Mouse (Mus musculus): ENCODE measurements around the gene Scgb3a1.

The Scgb3a1 gene

DNA sequence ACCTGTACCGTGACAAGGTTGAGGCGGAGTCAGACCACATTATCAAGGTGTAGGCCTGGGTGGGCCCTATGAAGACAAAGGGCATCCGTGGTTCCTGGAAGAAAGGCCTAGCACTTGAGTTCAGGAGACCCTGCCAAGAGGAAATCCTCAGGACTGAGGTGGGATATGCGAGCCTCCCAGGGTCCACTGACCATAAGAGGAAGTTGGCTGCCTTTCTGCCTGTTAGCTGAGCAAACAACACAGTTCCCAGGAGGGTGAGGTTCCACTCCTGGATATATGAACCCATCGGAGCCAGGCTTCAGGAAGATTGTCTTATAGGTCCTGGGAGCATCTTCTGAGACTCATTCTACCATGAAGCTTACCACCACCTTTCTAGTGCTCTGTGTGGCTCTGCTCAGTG, at the start of gene Scgb3a1:
Gene Scgb3a1, plus strand, starts transcription at position 301 of the 400 bp plus-strand sequence.
- no peak for DNase-seq (ENCODE audit: low read depth, low spot score)

DNA sequence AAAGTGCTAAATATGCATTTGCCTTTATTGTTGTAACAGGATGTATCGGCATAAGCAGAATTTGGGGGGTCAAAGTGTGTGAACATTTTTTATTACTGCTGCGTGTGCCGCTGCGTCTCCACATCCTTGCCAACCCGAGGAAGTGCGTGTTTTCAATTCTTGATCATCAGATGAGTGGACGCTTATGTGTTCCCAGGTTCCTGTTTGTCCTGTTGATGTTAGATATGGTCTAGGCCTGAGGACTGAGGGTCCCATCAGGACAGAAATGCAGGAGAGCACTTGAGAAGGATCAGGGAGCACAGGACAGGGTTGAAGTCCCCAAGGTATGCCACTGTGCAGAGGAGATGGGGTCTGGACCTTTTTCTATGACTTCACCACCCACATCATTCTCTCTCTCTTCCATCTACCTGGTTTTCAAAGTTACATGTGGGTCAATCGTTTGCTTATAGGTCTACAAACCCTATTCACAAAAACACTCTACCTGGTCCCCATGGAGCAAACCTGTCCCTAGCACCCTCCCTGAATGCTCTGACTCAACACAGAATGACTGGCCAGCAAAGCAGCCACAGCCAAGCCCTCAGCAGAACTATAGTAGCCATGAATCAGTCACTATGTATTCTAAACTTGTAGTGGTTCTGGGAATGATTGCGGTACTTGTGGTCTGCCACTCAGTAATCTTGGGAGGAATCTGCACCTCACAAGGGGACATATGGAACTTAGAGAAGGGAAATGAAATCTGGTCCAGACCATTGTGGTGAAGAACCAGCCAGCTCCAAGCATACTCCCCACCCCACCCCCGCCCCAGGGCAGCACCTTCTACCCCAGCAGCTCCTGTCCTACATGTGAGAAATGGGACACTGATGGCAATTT, 47.3 kb upstream of the Scgb3a1 start:
- DNase-seq (ENCODE audit: low read depth, low spot score) = no peak

DNA sequence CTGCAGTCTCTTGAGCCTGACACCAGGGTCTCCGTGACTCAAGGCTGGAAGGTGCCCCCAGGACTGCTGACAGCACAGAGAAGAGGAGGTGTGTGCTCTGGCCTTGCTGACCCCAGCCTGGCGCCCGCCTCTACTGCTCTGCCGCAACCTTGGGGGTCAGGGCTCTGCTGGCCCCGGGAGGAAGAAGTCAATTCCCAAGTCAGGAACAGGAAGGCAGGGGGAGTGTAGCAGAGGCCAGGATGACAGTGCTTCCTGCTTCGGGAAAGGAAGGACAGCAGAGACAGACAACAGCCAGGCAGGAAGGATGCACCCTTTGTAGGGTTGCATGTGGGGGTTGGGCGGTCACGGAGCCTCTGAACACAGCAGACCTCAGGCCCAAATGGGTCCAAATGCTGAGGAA, 44.9 kb upstream of the Scgb3a1 start:
- DNase-seq (ENCODE audit: low read depth, low spot score) = no peak

DNA sequence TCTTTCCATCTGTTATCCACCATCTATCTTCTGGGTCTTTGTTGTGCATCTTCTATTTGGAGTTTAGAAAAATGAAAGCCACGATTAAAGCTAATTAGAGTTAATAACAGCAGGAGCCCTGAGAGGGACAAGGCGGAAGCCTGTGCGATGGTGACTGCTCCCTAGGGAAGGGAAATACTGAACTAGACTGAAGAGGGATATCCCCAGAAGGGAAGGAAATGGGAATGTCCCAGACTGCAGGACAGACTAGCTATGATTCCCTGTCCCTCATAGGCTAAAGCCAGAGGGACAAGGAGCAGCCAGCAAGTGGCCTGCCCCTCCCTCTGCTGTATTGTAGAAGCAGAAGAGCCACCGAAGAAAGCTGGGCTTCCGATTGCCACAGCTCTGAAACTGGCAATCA, 41.5 kb upstream of the Scgb3a1 start:
- DNase-seq (ENCODE audit: low read depth, low spot score) = no peak

DNA sequence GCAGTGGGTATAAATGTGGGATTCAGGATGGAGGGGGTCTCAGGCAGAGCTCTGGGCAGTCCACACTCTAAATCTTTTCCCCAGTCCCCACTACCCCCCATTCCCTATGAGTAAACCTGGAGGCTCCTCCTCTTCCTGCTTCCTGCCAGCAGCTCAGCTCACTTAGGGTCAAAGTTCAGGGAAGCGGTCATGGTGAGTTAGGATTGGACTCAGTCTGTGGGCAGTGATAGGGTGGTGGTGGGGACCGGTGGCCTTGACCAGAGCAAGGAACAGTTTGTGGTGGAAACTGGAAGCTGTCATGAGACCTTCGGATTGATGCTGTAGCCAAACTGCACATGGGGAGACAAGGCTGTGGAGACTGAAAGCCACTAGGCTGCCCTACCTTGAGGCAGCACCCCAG, 39.3 kb upstream of the Scgb3a1 start:
- DNase-seq (ENCODE audit: low read depth, low spot score) = no peak

DNA sequence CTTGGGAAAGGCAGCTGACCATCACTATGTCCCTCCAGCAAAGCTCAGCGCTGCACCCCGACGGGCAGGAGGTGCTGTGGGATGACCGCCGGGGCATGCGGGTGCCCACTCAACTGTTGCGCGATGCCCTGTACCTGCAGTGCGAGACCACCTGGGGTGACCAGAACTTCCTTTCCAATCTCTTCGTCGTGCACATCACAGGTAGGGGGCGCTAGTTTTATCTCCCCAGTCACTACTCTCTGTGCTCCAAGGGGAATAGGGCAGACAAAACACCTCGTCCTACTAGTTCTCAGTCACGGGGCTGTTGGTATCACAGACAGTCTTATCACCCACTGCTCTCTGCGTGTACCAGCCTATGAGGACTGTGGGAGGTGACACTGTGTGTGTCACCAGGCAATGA, 37.5 kb upstream of the Scgb3a1 start:
- DNase-seq (ENCODE audit: low read depth, low spot score) = no peak

DNA sequence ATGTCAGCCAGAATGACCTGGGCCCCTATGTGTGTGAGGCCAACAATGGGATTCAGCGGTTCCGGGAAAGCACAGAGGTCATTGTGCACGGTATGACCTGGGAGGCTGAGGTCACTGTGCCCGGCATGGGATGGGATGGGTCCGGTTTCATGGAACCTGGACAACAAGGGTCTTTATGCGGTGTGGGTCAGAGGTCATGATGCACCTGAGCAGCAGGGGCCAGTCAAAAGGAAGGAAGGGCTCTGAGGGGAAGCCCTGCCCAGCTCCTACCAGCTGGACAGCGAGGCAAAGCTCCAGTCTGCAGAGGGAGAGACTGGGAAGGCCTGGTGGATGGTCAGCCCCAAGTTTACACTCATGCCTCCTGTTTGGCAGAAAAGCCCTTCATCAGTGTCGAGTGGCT, 36.7 kb upstream of the Scgb3a1 start:
- no peak for DNase-seq (ENCODE audit: low read depth, low spot score)

DNA sequence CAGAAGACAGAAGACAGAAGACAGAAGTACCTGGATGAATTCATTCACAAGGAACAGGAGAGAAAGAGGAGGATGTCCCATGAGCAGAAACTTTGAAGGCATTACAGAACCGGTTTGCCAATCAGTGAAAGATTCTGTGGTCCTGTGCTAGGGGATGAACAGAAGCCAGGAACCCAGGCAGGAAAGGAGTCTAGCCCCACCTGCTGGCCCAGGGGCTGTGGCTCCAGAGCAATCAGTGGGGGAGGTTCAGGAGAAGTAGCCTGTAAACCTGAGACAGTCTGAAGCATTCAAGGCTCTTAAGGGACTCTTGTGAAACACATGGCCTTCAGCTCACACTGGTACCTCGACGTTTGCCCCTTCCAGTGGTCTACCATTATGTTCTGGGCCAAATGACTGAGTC, 32.3 kb upstream of the Scgb3a1 start:
- no peak for DNase-seq (ENCODE audit: low read depth, low spot score)

DNA sequence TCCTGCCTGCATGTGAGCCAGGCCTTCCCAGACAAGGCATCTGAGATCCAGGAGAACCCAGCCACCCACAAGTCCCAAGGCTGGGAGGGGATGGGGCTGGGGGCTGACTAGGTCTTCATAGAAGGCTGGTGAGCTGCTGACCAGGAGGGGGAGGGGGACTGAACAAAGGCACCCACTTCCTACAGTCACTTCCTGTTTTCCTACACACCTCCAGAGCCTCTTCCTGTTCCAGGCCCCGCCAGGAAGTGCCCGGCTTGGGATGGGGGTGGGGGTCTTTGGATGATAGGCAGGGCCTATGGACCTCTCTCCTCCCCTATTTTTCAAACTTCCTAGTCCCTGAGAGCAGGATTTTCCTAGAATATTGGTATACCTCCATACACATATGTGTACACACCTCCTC, 31.2 kb upstream of the Scgb3a1 start:
- DNase-seq (ENCODE audit: low read depth, low spot score) = no peak

DNA sequence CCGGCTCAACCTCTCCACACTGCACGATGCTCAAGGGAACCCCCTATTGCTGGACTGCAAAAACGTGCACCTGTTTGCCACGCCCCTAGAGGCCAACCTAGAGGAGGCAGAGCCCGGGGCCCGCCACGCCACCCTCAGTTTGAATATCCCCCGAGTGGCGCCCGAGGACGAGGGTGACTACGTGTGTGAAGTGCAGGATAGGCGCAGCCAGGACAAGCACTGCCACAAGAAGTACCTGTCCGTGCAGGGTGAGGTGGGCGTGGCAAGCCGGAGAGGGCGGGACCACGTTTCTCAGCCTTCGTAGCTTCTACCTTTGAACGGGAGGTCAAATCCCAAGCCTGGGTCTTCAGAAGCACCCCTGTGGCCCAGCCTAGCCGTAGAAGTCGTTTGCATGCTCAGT, 29.3 kb upstream of the Scgb3a1 start:
- DNase-seq (ENCODE audit: low read depth, low spot score) = no peak

DNA sequence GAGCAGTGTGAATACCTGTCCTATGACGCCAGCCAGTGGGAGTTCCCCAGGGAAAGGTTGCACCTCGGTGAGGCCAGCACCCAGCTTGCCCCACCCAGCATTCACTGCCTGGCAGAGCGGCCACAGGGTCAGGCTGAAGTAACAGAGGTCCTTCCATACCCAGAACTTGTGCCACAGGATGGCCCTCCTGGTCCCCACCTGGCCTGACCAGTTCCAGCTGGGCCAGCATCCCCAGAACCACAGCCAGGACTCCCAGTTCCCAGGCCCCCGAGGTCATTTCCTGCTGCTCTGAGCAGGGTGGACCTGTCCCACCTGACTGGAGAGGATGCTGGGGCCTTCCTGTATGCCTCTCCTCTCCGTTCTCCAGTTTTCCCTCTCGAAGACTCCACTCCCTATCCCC, 27.7 kb upstream of the Scgb3a1 start:
- DNase-seq (ENCODE audit: low read depth, low spot score) = no peak

DNA sequence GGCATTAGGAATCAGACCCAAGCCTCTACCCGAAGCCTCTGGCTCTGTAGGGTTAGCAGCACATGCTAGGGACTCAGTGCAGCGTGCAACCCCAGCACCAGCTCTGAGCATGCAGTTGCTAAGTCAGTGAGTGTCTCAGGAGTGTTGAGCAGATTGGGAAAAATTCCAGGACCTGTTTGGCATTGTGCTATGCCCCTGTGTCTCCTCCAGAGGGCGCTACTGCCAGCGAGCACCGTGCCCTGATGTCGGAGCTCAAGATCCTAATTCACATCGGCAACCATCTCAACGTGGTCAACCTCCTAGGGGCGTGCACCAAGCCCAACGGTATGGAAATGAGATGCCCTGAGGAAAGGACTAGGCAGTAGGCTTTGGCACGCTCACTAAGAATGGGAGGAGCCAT, 27.0 kb upstream of the Scgb3a1 start:
- DNase-seq (ENCODE audit: low read depth, low spot score) = peak; percentile 35

DNA sequence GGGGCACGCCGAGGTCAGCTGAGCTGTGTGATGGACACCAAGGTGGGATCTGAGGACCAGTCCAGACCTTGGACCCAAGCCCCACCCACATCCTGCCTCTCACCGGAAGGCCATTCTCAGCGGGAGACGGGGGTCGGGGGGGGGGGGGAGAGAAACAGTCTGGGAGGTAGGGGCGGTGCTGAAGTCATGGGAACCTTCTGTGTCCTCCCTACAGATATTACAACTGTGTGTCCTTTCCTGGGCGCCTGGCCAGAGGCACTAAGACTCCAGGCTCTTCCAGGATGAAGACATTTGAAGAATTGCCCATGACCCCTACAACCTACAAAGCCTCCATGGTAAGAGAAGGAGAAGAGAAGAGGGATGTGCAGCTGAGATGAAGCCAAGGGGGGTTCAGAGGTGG, 17.7 kb upstream of the Scgb3a1 start:
- DNase-seq (ENCODE audit: low read depth, low spot score) = no peak

DNA sequence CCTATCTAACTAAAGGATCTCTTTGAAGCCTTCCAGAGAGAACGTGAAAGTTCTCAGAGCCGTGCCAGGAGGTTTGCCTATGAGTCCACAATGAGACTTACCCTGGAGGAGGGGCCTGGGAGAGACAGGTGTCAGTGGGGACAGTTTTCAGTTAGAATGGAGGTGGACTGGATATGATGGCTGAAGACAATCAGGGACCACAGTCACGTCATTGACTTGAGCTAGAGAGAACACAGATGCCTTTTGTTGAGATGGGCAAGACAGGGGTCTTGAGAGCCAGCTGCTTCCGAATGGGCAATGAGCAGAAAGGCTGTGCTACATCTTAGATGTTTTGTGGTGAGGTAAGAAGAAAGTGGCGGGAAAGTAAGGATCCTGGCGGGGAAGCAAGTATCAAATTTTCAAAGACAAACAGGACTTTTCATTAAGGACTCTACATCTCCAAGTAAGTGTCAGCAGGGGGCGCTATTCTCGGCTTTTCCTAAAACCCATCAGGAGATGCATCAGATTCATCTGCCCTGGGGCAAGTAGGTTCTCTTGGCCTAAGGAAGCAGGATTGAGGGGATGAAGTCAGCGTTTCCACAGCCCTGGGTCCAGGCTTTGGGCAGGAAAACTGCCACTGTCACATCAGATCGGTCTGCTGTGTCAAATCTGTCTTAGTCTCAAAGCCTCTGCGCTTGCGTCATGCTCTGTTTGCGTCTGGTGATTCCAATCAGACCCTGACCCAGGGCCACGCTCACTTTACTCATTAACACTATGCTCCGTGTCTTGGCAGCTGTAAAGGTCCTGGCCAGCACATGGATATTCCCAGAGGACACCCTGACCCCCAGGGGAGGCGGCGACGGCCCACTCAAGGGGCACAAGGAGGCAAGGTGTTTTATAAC, 13.1 kb upstream of the Scgb3a1 start:
- DNase-seq (ENCODE audit: low read depth, low spot score) = peak; percentile 52

DNA sequence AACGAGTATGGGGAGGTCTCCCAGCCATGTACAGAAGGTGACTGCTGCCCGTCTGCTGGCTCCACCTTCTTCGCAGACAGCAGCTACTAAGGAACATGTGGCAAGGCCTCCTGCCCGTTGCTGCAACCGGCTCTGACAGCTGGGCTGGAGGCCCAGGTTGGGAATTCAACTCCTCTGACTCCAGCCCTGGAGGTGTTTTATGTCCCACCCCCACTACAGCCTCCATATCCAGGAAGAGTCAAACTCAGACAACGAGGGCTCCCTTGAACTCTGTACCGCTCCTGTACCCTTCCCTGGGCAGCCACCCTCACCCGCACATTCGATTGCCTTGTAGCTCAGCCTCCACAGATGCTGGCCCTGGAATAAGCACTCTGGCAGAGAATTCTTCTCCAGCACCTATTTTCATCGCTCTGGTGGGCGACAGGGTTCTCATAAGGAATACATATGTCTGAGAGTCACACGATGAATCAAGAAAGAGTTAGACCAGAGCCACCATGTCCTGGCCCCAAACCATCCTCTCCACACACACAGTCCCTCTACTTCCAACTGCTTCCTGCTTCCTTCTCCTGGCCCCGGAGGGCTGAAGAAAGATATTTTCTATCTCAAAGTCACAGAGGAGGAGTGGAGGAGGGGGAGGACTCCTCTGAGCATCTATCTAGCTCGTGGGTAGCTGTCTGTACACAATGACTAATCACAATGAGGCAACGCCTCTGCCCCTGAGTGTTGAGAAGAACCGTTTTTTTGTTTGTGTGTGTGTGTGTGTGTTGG, 12.2 kb upstream of the Scgb3a1 start:
- DNase-seq (ENCODE audit: low read depth, low spot score) = no peak

DNA sequence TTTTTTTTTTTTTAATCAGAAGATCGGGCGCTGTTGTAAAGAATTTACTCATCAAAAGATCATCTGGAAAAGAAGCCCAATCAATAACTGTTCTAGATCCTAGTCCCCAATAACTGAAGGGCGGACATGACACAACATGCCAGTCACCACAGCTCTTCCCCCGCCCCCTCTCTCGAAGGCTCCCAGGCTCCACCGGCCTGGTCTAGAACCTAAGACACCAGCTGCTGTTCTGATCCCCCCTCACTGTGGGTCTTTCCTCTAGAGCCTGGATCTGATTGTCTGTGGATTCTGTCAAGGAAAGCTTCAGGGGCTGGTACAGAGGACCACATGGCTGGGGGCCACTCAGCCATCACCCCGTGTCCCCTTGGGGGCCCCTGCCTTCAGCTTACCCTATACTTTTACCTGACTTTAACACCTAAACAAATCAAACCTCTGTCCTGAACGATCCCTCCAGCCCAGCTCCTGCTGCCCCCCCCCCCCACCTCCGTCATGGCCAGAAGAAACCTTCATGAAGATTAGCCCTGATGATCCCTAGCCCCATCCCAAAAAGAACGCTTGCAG, 11.6 kb upstream of the Scgb3a1 start:
- no peak for DNase-seq (ENCODE audit: low read depth, low spot score)

DNA sequence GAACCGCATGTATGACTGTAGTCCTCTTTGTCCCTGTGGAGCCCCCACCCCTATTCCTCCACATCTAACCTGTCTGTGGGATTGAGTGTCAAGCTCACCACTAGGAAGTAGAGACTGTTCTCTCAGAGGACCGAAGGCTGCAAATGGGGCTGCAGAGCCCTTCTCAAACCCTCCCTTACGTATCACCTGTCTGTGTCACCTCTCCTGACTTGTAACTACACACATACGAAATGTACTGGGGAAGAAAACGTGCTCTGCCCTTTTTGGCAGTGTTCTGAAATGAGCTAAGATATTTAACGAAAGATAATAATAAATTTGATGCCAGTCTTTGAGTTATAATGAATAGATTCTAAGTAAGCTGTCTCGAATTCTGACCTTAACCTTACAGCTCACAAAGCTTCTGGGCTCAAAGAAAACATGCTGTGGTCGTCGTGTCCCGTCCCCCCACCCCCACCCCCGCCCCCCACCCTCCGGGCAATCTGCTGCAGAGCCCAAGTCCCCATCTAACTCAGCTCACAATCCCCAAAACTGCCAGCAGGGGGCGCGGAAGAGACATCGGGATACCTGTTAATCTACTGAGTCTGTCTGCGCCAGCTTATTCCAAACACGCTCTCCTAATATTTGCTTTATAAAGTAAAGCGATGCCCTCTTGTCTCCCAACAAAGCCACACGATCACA, 10.9 kb upstream of the Scgb3a1 start:
- peak; percentile 79 for DNase-seq (ENCODE audit: low read depth, low spot score)

DNA sequence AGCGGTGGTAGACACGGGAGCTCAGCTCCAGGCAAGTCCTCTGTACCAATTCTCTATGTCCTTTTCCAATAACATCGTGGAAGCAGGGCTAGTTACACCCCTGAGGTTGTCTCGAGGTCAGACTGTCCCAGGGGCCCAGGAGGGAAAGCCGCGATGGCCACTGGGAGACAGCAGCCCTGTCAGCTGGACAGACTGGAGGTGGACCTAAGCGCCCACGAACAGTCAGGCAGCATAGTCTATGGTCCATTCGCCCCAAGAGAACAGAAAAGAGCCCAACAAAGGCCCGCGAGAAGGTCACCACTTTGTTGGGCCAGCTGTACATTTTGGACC, 10.4 kb upstream of the Scgb3a1 start:
- no peak for DNase-seq (ENCODE audit: low read depth, low spot score)

DNA sequence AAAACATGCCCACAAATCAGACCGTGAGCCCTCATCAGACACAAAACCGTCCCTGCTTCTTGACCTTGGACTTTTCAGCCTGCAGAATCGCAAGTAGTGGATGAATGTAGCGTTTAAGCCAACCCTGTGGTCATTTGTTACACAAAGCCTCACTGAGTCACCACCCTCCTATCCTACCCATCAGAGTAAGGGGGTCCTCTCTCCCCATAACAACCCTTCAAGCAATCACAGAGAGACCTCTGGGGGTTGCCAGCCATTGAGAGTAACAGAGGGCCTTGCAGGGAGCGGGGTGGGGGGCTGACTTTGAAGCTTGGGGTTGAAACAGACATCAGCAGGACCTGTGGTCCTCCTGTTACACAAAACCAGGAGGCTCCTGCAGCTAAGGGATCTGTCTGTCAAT, 8.8 kb upstream of the Scgb3a1 start:
- no peak for DNase-seq (ENCODE audit: low read depth, low spot score)

DNA sequence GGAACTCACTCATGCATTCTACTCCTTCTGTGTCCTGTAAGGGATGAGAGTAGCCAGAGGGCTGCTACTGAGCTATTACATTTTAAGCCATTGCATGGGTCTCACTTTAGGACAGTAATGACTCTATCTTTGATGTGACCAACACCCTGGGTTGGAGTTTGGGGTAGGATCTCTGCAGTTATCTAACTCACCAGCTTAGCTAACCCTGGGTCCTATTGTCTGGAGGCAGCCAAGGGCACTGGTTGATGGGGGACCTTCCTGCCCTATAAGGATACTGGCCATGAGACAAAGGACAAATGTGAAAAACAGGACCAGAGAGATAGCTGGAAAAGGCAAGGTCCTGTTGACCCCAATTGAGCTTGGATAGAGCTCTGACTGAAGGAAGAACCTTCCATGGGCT, 7.9 kb upstream of the Scgb3a1 start:
- DNase-seq (ENCODE audit: low read depth, low spot score) = no peak

DNA sequence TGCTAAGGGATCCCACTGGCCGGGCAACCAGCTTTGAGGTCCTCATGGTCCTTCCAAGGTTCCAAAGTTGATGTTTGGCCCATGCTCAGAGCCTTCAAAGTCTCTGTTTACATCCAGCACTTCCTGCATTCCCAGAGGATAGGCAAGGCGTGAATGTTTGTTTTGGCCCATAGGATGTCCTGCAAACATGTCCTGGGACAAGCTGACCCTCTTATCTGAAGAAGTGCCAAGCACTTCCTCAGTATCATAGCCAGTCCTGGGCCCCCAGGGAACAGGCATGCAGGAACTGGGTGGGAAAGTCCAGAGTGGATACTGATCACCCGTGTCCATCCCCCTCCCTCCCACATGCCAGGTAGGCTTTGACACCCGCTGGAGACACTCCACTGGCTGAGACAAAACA, 5.3 kb upstream of the Scgb3a1 start:
- no peak for DNase-seq (ENCODE audit: low read depth, low spot score)

Measured in forelimb bud, embryonic 11.5 days (tissue).